Mouse (Mus musculus): Measurements from ENCODE around the gene Lao1.

DNA sequence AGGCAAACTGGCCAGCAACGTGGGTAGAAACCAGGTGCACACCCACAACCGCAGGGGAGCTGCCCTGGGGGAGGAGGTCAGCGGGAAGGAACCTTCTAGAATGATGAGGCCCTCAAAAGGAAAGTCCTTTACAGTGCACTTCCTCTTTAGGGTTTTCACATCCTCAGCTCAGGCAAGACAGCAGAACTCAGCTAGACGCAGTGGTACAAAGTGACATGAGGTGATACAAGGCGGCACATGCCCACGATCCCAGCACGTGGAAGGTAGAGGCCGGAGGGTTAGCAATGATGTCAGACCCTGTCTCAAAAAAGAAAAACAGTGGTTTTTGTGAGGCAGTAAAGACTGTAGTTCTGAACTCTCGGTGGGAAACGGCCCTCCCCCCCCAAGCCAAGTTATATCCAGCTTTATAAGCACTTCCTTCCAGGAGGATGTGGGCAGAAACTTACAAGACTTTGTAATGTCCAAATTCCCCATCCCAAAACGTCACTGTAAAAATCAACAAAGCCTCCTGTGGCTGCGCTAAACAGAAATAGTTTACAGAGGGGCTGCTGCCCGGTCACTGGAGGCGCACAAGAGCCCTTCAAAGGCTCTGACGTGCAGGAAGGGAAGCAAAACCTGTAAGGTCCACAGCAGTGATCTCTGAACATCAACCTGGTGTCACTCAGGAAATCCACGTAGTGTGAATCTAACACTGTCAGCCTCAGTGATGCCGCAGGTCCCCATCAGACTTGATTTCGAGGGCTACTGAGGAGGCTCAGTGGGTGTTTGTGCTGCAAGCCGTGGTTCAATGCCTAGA is 38.5 kb downstream of the Lao1 start:
- TF ChIP-seq CTCF (IDR thresholded peaks at IDR 0.05; ENCODE audit: borderline replicate concordance, extremely low read depth, insufficient read depth, insufficient read length) (no peak), POLR2A (IDR thresholded peaks at IDR 0.05; ENCODE audit: borderline replicate concordance, extremely low read depth, insufficient read depth, insufficient read length, poor library complexity, severe bottlenecking) (no peak)
